Mouse (Mus musculus) A20 (cell line): ENCODE measurements around the gene Lrrk1.

Source experiments
- DNase-seq: peaks from one replicate; pipeline ENCODE4 v3.0.0-alpha.2; 2011; ENCODE audit warnings: low read depth, low spot score

Gene Lrrk1

DNA sequence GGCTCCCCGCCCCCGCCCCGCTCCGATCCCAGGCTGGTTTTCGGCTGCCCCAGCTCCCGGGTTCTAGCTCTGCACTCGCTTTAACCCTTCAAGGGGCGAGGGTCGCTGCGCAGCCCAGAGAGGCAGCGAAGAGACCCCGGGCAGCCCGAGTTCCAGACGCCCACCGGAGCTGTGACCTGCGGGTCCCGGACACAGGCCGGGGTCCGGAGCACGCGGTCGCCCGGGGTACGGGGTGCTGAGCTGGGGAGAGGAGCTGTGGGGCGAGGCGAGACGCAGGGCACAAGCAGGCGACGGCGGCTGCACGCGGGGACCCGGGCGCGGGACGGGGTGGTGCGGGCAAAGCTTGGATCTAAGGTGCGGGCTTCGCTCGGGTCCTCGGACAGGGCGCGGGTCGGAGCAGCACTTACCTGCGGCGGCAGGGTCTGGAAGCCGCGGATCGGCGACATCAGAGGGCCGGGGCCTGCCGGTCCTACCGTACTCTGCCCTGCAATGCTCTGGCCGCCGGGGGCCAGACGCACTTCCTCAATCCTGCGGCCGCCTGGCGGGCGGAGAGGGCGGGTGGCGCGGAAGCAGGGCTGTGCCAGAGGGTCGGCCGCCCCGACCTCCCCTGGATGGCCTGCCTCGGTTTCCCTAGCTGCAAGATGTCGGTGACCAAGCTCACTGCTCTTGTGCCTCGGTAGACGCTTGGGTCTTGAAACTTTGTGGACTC lies at the start of gene Lrrk1:
Gene Lrrk1 (minus strand): TSS at position 538 of the 709 bp plus-strand sequence.
- peak; percentile 91 for DNase-seq

DNA sequence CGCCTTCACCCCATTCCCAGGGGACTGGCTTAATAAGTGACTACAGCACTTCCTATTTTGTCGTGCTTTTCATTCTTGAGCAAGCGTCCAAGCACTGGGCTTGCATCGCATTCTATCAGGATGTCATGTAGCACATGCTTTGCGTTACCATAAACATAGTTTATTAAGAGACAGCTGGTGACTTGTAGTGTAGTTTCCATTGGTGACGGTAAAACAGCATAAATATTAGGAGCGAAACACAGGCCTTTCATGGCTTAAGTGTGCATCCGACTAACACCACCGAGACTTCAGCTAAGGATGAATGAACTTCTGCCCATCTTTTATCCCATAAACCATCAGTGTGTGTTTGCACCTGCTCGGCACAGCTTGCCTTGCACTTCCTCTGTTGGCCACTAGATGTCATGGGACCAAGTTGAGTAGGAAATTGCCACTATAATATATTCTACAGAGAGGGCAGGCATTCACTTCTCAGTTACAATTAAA lies 46.3 kb upstream of the Lrrk1 start:
- peak; percentile 51 for DNase-seq

DNA sequence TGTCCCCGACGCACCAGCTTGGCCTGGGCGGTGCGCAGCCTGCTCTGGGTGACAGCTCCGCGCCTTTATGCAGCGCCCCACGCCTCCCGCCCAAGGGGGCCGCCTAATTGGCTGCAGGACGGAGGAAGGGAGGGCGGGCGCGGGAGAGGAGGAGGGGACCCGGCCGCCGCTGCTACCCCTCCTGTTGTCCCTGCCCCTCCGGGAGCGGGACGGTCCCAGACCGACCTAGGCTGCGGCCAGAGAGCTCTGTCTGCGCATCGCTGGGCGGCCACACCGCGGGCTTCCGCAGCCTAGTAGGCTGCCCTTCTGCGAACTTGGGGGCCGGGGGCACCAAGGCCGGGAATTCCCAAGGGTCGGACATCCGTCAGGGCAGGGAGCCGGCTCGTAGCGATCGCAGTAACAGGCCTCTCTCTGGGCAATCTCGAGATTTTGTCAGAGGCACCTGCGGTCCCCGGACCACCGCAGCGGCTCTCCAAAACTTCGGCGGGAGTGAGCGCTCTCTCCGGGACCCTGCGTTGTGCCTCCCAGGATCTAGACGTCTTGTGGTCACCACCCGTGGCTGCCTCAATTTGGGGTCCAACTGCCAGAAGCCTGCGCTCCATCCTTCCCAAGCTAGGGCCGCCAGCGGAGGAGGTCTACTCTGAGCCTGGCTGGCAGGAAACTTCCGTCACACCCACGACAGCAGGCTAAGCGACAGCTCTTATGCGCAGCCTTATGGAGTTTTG lies 39.4 kb upstream of the Lrrk1 start, which contains the start of gene Aldh1a3:
Gene Aldh1a3 (minus strand): TSS at position 81 of the 725 bp plus-strand sequence.
- no peak for DNase-seq

DNA sequence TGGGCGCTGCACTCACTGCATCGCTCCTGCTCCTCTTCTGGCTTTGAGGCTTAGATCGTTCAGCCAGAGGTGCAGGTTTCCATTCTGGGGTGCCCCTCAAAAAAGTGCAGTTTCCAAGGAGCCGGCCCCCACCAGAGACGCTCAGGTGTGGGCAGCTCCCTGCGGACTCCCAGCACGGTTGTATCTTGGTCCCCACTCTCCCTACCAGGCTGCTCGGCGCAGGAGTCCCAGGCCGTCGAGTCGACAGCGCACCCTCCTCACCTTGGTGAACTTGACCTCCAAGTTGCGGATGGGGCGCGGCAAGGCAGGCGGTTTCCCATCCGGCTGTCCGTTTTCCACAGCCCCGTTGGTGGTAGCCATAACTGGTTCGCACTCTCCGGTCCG lies 38.9 kb upstream of the Lrrk1 start:
- no peak for DNase-seq

DNA sequence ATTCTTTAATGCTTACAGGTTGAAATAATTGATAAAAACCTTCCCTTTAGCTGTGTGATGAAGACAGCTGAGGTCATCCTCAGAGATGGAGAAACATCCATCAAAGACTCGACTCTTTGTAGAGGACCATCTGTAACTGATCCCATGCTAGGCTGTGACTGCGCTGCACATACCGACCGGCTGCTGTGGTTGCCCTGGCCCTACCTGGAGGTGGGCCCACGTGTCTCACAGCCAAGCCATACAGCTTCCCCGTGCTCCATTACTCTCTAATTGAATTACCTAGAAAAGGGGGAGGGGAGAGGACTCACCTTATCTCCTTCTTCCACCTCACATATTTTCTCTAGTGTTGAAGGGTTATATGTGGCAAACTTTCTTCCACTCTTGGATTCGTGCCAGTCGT lies 33.8 kb upstream of the Lrrk1 start:
- DNase-seq: no peak

DNA sequence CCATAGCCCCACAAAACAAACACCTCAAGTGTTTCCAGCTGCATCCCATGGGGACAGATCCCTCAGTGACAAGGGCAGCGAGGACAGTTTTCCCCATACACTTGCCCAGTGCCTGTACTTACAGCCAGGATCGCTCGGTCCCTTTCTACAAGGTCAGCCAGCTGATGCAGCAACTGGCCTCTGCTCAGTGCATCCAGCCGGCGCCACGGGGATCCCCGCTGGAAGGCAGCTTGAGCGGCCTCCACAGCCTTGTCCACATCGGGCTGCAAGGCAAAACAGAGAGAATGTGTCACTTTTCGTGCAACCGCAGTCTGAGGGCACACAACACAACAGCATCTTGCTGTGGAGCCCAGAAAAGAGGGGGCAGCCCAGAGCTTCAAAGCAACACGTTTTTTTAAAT lies 30.8 kb upstream of the Lrrk1 start:
- no peak for DNase-seq

DNA sequence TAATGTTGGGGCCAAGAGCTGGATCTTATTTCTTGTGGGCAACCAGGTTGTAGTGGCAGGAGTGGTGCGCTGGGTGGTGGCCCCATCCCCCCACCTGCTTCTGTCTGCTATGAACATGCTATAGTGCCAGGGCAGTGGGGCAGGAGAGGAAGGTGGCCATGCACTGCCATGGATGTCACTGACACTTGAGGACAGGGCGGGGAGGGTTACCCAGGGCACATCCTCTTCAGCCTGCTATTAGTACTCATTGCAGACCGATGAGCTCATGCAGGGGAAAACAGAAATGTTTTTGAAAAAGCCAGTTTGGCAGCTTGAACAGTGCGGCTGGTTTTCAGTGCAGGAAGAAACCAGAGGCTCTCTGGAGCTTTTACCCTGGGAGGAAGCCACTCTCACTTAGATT lies 28.7 kb upstream of the Lrrk1 start:
- DNase-seq: no peak

DNA sequence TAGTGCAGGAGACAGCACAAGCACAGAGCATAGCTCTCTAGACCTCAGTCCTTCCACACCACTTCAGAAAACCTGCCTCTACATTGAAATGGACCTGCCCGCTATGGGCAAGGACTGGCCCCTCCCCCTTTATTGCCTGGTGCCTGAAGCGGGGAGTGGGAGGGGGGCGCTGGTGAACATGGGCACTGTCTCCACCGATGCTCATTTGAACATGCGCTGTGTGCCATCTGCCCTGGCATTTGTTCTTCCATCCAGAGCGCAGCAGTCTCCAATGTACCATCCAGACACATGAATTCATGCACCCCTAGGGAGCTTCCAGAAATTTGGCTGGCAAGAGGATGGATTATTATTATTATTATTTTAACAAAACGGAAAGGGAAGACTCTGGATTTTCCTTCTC lies 24.9 kb upstream of the Lrrk1 start:
- DNase-seq: no peak

DNA sequence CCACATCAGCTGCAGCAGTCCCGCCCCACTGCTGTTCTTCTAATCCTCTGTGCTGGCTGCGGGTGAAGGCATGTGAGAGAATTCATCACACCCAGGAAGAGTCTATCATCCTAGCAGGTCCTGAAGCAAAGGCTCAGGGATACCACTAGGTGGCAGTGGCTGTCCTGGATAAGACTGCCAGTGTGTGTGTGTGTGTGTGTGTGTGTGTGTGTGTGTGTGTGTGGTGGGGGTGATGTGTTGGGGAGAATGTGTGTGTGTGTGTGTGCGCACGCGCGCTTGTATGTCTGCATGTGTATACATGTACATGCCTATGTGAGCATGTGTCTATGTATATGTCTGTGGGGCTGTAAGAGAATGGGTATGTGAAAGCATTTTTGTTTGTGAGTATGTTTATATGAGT lies 21.3 kb upstream of the Lrrk1 start:
- peak; percentile 42 for DNase-seq

DNA sequence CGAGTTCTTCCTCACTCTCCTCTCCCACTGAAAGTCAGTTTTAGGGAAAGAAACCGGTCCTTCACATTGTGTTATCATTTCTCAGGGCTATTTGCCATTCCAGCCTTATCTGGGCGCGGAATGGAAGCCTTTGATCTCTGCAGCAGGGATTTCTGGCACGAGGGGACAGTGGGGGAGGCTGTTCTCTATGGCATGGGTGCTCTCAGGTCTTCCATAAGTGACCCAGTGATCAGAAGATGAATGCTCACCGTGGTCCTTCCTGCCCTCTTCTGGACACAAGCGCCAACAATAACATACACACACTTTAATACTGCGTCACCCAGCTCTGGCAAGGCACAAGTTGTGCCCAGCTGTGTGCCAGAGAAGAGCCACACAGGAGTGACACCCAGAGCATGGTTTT lies 18.8 kb upstream of the Lrrk1 start:
- no peak for DNase-seq

DNA sequence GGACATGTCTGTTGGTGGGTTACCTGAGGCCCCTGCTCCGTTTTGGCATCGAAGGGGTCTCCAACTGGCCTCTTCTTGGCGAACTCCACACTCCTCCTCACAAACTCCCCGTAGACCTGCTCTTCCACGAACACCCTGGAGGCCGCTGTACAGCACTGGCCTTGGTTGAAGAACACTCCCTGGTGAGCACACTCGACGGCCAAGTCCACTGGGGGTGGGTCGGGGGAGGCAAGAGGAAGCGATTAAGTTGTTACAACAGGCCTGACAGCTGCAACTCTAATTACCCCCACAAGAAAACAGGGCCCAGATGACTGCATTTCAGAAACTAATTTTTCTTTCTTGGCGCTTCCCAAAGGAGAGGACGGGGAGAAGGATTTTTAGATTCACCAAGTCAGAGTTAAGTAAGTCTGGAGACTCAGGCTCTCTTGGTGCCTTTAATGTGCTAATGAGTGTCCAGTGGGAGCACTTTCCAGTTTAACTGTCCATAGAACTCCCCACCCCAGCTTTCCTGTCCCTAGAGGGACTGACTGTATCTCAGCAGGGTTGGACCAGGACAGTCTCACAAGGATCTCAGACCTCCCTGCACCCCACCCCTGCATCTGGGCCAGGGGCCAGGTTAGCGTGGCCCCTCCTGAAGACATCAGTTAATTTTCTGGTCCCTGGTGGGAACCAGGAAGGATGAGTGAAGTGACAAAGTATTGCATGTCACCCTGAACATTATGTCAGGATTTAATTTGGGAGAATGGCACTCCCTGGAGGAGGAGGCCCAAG lies 18.0 kb upstream of the Lrrk1 start:
- DNase-seq: no peak

DNA sequence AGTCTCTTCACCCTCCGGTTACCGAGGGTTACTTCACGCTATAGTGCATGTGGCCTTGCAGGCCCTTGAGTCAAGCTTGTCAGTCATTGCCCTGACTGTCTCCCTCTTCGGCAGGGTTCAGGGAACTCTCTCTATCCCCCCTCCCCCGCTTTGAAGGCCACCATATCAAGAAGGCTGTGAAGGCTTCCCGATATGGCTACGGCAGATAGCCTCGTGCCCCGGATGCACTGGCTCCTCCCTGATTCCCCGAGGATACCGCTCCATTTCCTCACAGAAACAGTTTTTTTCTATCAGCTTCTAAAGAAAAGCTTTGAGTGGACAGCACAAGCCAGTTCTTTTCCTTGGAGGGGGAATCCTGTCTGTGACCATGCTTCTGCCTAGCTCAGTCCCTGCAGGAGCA lies 17.4 kb upstream of the Lrrk1 start:
- DNase-seq: no peak

DNA sequence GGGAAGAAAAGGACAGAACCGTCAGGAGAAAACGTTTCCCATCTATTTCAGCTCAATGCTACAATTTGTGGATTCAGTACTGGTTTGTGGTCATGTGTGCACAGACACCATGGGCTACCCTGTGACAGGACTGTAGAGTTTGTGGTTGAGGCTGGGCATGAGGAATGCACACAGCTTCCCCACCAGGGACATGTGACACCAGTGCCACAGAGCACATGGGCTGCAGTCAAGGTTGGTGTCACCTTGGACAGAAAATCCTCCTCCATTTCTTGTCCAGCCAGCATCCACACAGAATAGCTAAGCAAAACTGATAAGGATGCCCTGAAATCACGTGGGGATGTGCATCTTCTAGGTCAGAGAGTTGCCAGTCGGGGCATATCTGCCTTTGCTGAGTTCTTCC lies 16.7 kb upstream of the Lrrk1 start:
- no peak for DNase-seq

DNA sequence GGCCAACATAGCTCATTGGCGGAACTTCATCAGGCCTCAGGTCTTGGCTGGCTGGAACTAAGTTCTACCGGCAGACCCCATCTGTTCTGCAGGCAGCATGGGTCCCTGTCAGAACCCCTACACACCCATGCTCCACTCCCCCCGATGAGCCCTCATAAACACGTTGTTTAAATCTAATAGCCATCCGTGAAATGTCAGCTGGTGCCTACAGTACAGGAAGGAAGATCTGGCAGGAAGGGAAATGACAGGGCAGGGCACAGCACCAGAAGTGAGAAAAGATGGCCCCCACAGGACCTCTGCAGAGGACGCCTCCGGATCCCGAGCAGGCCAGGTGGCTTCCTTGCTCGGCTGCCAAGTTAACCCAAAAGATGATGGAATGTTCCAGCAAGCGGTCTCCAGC lies 16.0 kb upstream of the Lrrk1 start:
- no peak for DNase-seq

DNA sequence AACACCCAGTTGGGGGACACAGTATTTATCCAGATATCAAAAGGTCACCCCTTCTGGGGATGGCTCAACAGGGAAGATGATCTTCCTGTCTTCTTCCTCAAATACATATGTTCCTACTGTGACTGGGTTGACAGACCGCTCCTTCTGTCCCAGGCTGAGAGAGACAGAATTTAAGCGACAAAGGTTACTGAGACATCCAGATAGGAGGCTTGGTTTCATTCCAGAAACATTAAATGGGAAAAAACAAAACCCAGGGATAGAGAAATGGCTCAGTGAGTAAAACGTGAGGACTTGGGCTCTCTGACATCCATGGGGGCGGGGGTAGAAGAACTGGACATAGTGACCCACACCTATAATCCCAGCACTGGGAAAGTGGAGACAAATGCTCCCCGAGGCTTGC lies 14.7 kb upstream of the Lrrk1 start:
- DNase-seq: no peak

DNA sequence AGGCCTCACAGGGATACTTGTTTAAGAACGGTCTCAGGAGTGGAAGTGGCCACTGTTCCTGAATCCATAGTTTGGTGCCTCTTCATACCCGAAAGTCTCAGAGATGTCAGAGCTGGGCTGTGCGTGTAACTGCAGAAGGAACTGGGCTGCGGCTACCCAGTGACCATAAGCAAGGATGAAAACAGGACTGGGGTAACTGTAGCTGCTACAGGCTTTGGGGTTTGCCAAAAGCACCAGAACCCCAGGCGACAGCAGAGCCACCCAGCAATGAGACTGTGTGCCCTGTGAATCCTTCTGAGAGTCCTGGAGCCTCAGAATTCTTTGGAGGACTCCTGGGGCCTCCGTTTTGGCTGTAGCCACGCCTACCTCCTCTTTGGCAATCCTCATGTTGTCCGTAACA lies 13.5 kb upstream of the Lrrk1 start:
- DNase-seq: no peak

DNA sequence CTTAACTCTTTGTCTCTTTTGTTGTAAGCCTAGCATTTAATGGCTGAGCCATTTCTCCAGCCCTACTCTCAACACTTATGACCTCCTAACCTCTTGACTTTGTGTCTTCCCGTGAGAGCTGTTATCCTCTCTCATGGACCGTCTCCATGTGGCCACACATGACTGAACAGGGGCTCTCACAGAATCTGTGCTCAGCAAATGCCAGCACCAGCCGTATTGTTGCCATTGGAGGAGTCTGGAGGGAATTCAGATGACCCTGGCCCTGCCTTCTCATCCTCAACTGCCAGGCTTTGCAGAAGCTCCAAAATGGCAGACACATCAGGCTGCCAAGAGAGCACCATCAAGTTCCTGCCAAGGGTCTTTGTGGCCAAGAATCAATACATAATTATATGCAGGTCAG lies 9.1 kb upstream of the Lrrk1 start:
- no peak for DNase-seq

DNA sequence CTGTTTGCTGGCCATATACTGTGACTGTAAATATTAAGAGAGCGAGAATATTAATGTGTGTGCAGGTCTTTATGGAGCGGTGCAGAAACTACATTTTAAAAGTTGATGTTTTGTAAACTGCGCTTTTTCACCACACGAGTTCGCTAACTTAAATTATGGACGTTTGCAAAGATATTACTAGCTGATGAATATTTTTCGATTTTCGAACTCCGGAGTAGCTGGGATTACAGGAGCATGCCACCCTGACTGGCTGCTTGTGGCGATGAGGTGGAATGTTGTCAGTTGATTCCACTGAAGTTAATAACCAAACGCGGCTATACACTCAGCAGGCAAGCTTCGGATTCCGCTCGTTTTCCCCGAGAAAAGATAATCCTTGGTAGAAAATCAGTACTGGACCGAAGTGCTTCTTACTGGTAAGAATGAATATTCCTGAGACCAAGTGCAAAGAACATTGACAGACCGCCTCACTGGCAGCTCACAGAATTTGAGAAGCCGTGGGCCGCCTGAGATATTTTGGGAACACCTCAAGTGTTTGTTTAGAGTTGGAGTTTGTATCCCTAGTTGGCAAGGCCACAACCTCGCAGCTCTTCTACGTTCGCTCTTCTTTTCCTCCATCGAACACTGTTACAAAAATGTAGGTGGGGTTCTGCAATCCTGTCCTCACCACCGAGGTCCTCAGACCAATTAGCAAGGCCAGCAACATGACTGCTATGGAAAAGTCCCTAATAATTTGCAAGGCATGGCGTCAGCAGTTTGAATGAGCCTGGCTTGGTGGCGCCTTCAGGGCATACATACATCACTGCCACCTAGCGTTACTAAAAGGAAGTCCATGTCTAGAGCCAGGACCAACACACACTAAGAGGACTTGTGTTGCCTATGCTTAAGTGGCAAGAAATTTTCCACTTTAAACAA lies 727 bp upstream of the Lrrk1 start:
- DNase-seq: peak; percentile 93

DNA sequence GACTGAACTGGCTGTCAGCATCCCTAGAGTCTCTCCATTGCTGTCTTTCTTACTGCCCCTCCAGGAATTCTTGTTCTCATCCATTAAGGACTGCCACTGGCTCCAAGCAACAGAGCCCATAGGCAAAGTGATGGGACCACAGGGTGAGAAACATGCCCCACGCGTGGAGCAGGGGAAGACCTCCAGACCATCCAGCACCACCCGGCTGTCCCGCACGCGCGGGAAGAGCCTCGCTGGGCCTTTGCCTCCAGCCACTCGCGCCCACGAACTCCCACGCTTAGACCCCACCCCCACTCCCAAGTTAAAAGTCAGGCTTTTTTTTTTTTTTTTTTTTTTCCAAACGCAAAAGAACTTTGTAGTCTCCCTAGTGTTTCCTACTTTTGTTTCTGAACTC lies 734 bp downstream of the Lrrk1 start:
- DNase-seq: no peak

DNA sequence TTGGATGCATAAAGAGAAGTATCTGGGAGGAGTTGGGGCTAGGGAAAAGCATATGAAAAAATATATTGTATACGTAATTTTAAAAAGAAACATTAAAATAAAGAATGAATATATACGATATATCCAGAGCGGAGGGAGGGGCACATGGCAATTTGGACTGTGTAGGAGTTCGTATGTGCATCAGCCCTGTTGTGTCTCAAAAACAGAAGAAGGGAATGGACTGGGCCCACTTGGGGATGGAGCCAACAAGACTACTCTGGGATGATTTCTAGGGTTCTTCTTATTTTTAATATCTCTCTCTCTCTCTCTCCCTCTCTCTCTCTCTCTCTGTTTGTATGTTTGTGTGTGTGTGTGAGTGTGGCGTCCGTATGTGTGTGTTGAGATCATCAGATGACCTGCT lies 1.7 kb downstream of the Lrrk1 start:
- peak; percentile 71 for DNase-seq

DNA sequence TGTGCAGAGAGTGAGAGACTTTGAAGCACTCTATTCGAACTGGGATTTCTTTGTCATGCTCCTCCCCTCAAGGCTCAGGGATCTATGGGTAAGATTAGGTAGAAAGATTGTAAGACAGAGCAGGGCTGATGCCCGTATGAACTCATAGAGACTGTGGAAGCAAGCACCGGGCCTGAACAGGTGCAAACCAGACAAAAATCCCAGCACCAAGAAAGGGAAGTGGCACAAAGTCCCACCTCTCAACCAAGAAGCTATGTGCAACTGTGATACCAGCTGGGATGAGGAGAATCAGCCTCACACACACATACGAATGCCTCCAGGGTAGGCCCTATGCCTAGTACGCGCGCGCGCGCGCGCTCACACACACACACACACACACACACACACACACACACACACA lies 2.3 kb downstream of the Lrrk1 start:
- DNase-seq: peak; percentile 90
